Mouse (Mus musculus) kidney, embryonic 15.5 days (tissue): ENCODE results near the gene Aaas. TPM values are rescaled to one million over a fixed set of nuclear protein-coding genes. Genes with fewer than 3 reads are reported as not detected.

Experiments used
- ATAC-seq: fragments of 200-750 bp; cut with Nextera tagmentation; replicated peaks from 2 replicates; pipeline ENCODE4 v1.8.0; 2017; ENCODE audit warnings: moderate TSS enrichment; ENCODE audit not compliant: low FRiP score
- H3K27ac ChIP-seq: fragments of 300-500 bp; sonication (generic); 2 replicates; pipeline ENCODE4 v1.5.1; 2015; ENCODE audit warnings: mild to moderate bottlenecking, inconsistent platforms
- H3K27me3 ChIP-seq: fragments of 300-500 bp; sonication (generic); 2 replicates; pipeline ENCODE4 v1.6.1; 2015; ENCODE audit warnings: inconsistent platforms
- H3K36me3 ChIP-seq: fragments of 300-500 bp; sonication (generic); 2 replicates; pipeline ENCODE4 v1.6.1; 2015; ENCODE audit warnings: inconsistent platforms
- H3K4me1 ChIP-seq: fragments of 300-500 bp; sonication (generic); 2 replicates; pipeline ENCODE4 v1.6.1; 2015; ENCODE audit warnings: inconsistent platforms
- H3K4me2 ChIP-seq: fragments of 300-500 bp; sonication (generic); 2 replicates; pipeline ENCODE4 v1.6.1; 2015; ENCODE audit warnings: moderate library complexity, mild to moderate bottlenecking, inconsistent platforms
- H3K4me3 ChIP-seq: fragments of 300-500 bp; sonication (generic); replicated peaks from 2 replicates; pipeline ENCODE4 v1.5.1; 2015; ENCODE audit warnings: mild to moderate bottlenecking, inconsistent platforms
- H3K9ac ChIP-seq: fragments of 300-500 bp; sonication (generic); 2 replicates; pipeline ENCODE4 v1.6.1; 2015; ENCODE audit warnings: mild to moderate bottlenecking, inconsistent platforms
- H3K9me3 ChIP-seq: fragments of 300-500 bp; sonication (generic); replicated peaks from 2 replicates; pipeline ENCODE4 v1.6.1; 2016; ENCODE audit warnings: inconsistent platforms
- WGBS: fragments of 180-500 bp; shearing (Covaris S2); methylation state at CpG from one replicate; pipeline ENCODE4 v1.1.7; 2015; ENCODE audit warnings: mixed read lengths; 5-methylcytosine and 5-hydroxymethylcytosine counted together
- polyA plus RNA-seq: library from polyadenylated mRNA; unstranded; fragments of >200 nt; fragmentation: Nextera tagmentation; extraction: Ambion mirVana; gene quantifications from 2 replicates; pipeline ENCODE4 v1.2.1, GENCODE M21; 2015

Aaas gene
- polyA plus RNA-seq, 1 experiment from 2014 or later, result 83.7 TPM

DNA sequence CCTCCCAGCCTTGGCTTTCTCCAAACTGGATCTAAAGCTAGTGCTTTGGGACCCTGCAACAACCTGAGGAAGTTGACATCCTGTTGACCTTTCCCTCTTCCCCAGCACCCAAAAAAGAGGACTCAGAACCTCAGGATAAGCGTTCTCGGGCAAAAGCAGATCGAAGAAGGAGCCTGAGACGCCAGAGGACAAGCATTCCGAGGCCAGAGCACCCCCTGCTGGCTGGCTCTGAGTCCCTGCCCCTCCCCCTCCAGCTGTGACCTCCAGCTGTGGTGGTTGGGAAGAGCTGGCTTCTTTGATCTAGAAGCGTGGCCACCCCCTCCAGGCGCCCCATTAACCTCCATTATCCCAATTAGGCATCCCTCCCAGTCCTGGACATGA lies 26.6 kb upstream of the Aaas start:
- H3K4me2 ChIP-seq, result peak overlapping the region; percentile 97
- ATAC-seq, result peak; percentile 81
- H3K9ac ChIP-seq, result peak overlapping the region; percentile 66
- H3K4me3 ChIP-seq, result peak overlapping the region; percentile 64
- H3K36me3 ChIP-seq, result no peaks in the 10 kb centered on the region
- peak overlapping the region; percentile 86 for H3K27ac ChIP-seq
- peaks cover 27% of the 10 kb centered on the region for H3K4me1 ChIP-seq
- WGBS, result 0% methylated on average over 7 of the region's 7 CpGs
- no peaks in the 10 kb centered on the region for H3K9me3 ChIP-seq
- no peaks in the 10 kb centered on the region for H3K27me3 ChIP-seq

DNA sequence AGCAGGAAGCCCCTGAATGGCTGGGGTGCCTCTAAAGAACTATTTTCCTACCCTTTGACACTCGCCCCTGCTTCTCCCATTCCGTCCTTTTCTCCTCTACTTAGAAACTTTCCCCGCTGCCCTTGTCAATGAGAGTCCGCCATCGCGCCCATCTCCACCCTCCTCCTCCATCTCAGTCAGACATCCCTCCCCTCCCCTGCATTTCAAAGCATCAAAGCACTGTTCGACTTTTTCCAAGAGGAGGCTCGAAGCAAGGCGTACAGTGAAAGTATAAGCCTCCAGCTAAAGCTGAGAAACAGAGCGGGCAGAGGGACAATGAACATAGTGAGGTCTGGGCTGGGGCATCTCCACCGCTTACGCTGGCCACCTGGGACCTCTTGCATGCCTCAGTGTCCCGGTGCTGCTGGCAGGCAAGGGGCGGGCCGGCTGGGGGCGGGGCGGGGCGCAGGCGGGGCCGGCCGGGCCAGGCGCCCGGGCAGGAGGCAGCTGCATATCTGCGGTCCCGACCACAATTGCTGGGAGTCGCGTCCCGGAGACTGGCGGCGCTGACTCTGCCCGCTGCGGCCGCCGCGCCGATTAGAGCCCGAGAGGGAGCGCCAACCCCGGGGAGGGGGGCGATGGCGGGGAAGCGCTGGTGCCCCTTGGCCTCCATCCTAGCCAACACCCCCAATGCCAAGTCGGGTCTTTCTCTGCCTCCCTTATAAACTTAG lies 26.0 kb upstream of the Aaas start:
- peaks cover 27% of the 10 kb centered on the region for H3K4me1 ChIP-seq
- under 1% methylated on average over 31 of the region's 43 CpGs for WGBS
- H3K27ac ChIP-seq, result peak overlapping the region; percentile 86
- peak overlapping the region; percentile 64 for H3K4me3 ChIP-seq
- H3K27me3 ChIP-seq, result no peaks in the 10 kb centered on the region; the same call in 1 of the 2 replicates
- no peaks in the 10 kb centered on the region for H3K9me3 ChIP-seq
- H3K4me2 ChIP-seq, result peak overlapping the region; percentile 97
- no peaks in the 10 kb centered on the region for H3K36me3 ChIP-seq
- H3K9ac ChIP-seq, result peak overlapping the region; percentile 66
- ATAC-seq, result peak; percentile 85

DNA sequence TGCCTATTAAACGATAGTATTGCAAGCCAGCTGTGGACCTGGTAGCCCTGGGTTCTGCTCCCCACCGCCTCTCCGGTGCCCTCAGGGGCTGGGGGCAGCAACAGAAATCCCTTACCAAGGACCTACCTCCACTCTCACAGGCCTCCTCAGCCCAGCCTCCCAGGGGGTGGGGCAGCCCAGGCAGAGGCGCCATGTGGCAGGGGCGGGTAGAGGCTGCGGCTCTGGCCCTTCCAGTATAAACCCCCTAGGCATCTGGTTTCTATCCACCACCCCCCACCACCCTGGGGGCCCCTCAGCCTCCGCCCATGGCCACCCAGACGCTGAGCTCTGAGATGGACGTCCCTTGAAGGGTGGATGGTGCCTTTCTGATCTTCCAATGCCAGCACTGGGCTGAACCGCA lies 20.2 kb upstream of the Aaas start:
- H3K4me3 ChIP-seq, result 0 out of 2 replicates have a peak overlapping the region, but pooled peaks have one; percentile 7
- peak overlapping the region; percentile 39 for H3K4me2 ChIP-seq
- 6% methylated on average over 10 of the region's 10 CpGs for WGBS
- 0 out of 2 replicates have a peak overlapping the region, but pooled peaks have one; percentile 12 for H3K9ac ChIP-seq
- peaks cover 31% of the 10 kb centered on the region; the same call in 1 of the 2 replicates for H3K27me3 ChIP-seq
- peaks cover 30% of the 10 kb centered on the region for H3K4me1 ChIP-seq
- no peaks in the 10 kb centered on the region for H3K9me3 ChIP-seq
- H3K27ac ChIP-seq, result no peak overlapping the region
- H3K36me3 ChIP-seq, result no peaks in the 10 kb centered on the region
- ATAC-seq, result no peak; the same call in 1 of the 2 replicates

DNA sequence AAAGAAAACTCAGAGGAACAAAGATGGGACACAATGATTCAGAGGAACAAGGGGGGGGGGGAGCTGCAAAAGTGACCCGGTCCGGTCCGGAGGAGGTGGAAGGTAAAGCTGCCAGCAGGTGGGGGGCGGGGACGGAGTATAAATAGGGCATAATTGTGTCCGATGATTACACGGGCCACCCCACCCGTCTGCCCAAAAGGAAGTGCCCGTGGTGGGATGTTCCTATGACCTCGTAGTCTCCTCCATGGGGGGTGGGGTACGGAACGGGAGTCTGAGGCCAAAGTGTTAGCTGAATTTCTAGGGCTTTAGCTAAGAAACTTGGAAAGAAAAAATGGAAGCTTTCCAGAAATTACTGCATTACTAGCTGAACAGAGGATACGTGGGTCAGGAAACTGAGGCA lies 19.4 kb upstream of the Aaas start:
- Histone ChIP-seq H3K4me1 (peaks cover 34% of the 10 kb centered on the region), H3K9me3 (no peaks in the 10 kb centered on the region), H3K9ac (no peak overlapping the region), H3K4me3 (no peak overlapping the region), H3K4me2 (peak overlapping the region; percentile 39), H3K36me3 (no peaks in the 10 kb centered on the region), H3K27ac (no peak overlapping the region), H3K27me3 (peaks cover 38% of the 10 kb centered on the region; the same call in 1 of the 2 replicates)
- WGBS, result 13% methylated on average over 13 of the region's 13 CpGs
- no peak for ATAC-seq

DNA sequence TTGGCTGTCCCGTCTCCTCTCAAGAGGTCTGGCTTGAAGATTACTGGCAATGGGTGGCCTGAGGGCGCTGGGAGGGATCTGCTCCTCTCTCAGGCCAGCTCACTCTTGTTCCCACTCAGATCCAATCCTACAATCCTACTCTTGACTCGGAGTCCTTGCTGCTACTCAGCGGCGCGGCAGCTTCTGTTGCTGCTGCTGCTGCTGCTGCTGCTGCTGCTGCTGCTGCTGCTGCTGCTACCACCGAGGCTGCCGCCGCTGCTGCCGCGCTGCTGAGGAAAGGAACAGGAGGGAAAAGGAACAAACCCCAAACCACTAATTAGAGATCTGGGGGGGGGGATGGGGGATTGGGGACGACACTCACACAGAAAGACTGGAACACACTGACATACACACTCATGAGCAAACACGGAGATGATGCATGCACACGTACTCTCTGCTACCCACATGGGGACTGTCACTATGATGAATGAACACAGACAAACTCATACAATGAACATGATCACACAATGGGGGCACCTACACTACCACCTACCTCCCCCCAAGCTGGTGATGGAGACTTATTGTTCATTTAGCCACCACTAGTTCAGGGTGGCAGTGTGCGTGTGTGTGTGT lies 16.3 kb upstream of the Aaas start, which contains the start of gene Sp7:
Sp7 (minus strand) TSS at position 450 of the 612 bp plus-strand sequence.
- Histone ChIP-seq H3K9ac (peak within 1 kb of the TSS; percentile 11; the same call in 1 of the 2 replicates), H3K4me1 (peaks cover 45% of the 10 kb centered on the region), H3K4me2 (peak within 1 kb of the TSS; percentile 52), H3K27me3 (peaks cover 50% of the 10 kb centered on the region), H3K27ac (no peak within 1 kb of the TSS), H3K4me3 (peak within 1 kb of the TSS; percentile 28), H3K9me3 (no peaks in the 10 kb centered on the region), H3K36me3 (no peaks in the 10 kb centered on the region)
- no peak for ATAC-seq
- WGBS, result 6% methylated on average over 13 of the region's 15 CpGs

DNA sequence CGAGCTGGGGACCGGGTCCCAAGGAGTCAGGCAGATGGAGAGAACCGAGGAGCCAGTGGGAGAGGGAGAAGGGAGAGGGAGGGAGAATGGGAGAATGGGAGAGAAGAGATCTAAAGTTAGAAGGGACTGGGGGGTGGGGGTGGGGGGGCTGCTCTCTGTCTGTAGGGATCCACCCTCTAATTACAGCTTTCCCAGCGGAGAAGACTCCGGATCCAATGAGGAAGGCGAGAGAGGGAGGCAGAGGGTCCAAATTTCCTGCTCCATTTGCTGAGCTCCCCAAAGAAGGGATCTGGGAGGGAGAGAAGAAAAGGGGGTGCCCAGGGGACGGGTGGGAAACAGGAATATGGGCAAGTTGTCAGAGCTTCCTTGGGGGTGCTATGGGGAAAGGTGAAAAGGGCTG lies 15.7 kb upstream of the Aaas start:
- H3K36me3 ChIP-seq, result no peaks in the 10 kb centered on the region
- no peak for ATAC-seq
- WGBS, result 11% methylated on average over 7 of the region's 7 CpGs
- peak overlapping the region; percentile 28 for H3K4me3 ChIP-seq
- H3K9me3 ChIP-seq, result no peaks in the 10 kb centered on the region
- H3K27me3 ChIP-seq, result peaks cover 49% of the 10 kb centered on the region
- peak overlapping the region; percentile 52 for H3K4me2 ChIP-seq
- no peak overlapping the region for H3K27ac ChIP-seq
- H3K4me1 ChIP-seq, result peaks cover 45% of the 10 kb centered on the region
- peak overlapping the region; percentile 11; the same call in 1 of the 2 replicates for H3K9ac ChIP-seq

DNA sequence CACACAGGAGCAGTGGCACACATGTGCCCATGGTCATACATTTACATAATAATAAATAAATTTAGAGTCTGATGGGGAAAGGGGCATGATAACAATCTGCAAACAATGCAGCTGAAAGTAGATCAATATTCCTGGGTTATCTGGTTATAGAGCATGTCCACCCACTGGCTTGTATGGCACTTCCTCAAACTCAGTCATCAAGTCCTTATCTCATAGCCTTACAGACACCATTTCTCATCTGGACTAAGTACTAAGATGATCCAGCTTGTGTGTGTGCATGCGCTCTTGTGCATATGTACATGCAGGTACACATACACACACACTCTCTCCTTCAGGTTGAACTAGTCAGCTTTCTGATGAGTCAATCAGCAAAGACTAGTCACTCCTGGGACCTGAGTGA lies 14.1 kb upstream of the Aaas start:
- no peak overlapping the region for H3K4me3 ChIP-seq
- no peaks in the 10 kb centered on the region for H3K36me3 ChIP-seq
- peaks cover 31% of the 10 kb centered on the region for H3K4me1 ChIP-seq
- no peak overlapping the region for H3K27ac ChIP-seq
- no peaks in the 10 kb centered on the region for H3K9me3 ChIP-seq
- peaks cover 43% of the 10 kb centered on the region for H3K27me3 ChIP-seq
- no peak for ATAC-seq
- WGBS, result 90% methylated on average over 1 of the region's 1 CpGs
- H3K4me2 ChIP-seq, result no peak overlapping the region
- no peak overlapping the region for H3K9ac ChIP-seq

DNA sequence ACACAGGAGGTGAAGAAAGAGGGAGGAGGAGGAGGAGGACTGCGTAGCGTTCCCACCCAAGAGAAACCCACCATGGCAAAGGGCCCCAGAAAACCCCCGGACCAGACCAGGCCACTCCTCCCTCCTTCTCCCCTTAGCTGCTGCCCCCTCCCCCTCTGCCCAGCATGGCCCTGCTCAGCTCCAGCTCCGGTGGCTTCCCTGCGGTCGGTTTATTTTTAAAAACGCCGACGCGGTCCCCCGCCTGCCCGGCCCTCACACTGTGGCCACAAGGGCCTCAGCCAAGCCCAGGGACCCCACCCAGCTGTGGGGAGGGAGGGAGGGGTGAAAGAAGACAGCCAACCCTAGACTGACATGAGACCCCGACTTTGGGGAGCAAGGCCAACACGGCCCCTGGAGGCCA lies 12.1 kb upstream of the Aaas start:
- peak; percentile 28; the same call in 1 of the 2 replicates for ATAC-seq
- WGBS, result 8% methylated on average over 14 of the region's 14 CpGs
- Histone ChIP-seq H3K9ac (peak overlapping the region; percentile 35; the same call in 1 of the 2 replicates), H3K27me3 (peaks cover 54% of the 10 kb centered on the region), H3K4me1 (peaks cover 45% of the 10 kb centered on the region), H3K9me3 (no peaks in the 10 kb centered on the region), H3K27ac (peak overlapping the region; percentile 19), H3K36me3 (no peaks in the 10 kb centered on the region), H3K4me2 (peak overlapping the region; percentile 44), H3K4me3 (peak overlapping the region; percentile 11)

DNA sequence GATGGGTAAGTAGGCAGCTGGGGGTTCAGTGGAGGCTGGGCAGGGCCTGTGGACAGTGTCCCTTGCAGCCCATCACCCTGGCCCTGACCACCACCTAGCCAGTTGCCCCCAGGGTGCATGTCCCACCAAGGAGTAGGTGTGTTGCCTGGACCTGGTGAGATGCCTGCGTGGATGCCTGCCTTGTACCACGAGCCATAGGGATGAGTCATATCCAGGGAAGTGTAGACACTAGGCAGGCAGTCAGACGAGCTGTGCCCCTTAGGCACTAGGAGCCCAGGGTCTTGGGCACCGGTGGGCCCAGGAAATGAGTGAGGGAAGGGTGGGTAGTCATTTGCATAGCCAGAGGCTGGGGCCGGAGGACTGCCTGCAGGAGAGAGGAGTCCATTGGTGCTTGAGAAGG lies 8.3 kb upstream of the Aaas start:
- H3K4me2 ChIP-seq, result 0 out of 2 replicates have a peak overlapping the region, but pooled peaks have one; percentile 60
- no peaks in the 10 kb centered on the region for H3K36me3 ChIP-seq
- peaks cover 38% of the 10 kb centered on the region for H3K27me3 ChIP-seq
- no peaks in the 10 kb centered on the region for H3K9me3 ChIP-seq
- WGBS, result 25% methylated on average over 5 of the region's 5 CpGs
- no peak overlapping the region for H3K4me3 ChIP-seq
- H3K9ac ChIP-seq, result no peak overlapping the region
- peaks cover 53% of the 10 kb centered on the region for H3K4me1 ChIP-seq
- no peak overlapping the region for H3K27ac ChIP-seq
- no peak for ATAC-seq

DNA sequence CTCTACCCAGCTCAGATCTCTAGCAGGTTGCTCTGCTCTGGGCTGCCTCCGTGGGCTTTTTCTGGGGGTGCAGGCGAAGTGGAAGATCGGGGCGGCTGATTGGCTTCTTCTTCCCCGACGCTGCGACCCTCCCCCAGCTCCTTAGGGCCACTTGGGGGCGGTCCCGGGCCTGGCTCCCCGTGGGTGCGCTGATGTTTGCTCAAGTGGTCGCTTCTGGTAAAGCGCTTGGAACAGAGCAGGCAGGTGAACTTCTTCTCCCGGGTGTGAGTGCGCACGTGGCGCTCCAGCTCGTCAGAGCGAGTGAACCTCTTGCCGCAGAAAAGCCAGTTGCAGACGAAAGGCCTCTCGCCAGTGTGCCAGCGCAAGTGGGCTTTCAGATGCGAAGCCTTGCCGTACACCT lies 7.6 kb upstream of the Aaas start:
- Histone ChIP-seq H3K4me1 (peaks cover 52% of the 10 kb centered on the region), H3K4me3 (peak overlapping the region; percentile 30), H3K9ac (peak overlapping the region; percentile 36; the same call in 1 of the 2 replicates), H3K27me3 (peaks cover 32% of the 10 kb centered on the region), H3K9me3 (no peaks in the 10 kb centered on the region), H3K4me2 (peak overlapping the region; percentile 60), H3K27ac (no peak overlapping the region), H3K36me3 (no peaks in the 10 kb centered on the region)
- no peak for ATAC-seq
- 1% methylated on average over 25 of the region's 25 CpGs for WGBS

DNA sequence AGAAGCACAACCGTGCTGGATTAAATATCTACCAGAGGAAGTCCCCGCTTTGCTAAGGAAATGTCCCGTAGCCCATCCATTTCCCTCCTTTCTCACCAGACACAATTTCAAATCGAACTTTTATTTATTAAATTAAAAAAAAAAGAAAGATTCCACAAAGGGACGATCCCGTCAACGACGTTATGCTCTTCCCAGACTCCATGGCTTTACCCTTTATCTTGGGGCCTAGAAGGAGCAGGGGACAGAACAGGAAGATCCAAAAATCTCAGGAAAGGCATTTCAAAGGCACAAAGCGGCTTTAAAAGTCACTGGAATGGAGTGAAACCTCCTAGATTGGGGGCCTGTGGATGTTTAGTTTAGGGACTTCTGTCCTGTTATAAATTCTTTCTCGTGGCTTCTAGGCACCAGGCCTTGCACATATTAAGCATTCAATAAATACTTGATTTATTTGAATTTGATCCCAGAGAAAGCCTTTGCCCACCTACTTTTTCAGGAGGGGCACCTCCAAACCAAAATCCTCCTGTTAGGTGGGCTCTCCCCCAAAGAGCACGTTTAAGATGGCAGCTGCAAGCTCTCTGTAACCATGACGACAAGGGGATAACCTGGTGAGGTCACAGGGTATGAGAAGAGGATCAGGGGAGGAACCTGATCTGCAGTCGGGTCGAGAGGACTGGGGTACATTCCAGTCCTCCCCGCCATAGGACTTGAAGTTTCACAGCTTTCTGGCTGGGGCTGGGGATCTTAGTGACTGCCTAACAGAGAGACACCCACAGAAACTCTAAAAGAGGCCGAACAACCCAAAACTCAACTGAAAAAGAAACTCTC lies 6.1 kb upstream of the Aaas start:
- H3K27me3 ChIP-seq, result peaks cover 31% of the 10 kb centered on the region
- no peaks in the 10 kb centered on the region for H3K36me3 ChIP-seq
- peak overlapping the region; percentile 79 for H3K4me2 ChIP-seq
- peak overlapping the region; percentile 58; the same call in 1 of the 2 replicates for H3K9ac ChIP-seq
- H3K27ac ChIP-seq, result peak overlapping the region; percentile 92
- no peak; the same call in 1 of the 2 replicates for ATAC-seq
- H3K4me1 ChIP-seq, result peaks cover 41% of the 10 kb centered on the region
- WGBS, result 38% methylated on average over 16 of the region's 16 CpGs
- H3K9me3 ChIP-seq, result no peaks in the 10 kb centered on the region
- peak overlapping the region; percentile 47; the same call in 1 of the 2 replicates for H3K4me3 ChIP-seq
